20 mouse cellular contexts compared by ENCODE assay signal in the genomic region with DNA sequence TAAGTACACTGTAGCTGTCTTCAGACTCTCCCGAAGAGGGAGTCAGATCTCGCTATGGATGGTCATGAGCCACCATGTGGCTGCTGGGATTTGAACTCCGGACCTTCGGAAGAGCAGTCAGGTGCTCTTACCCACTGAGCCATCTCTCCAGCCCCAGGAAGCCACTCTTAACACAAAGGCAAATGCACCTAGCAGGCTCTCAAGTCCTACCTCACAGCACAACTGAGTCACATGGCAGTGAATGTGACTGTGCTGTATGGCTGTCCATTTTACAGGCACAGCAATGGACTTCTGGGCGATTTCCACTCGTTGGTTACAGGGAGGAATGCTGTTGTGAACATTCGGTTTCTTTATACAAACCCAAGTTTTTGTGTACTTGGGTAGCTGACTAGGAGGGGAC. TPM values are rescaled to one million over a fixed set of nuclear protein-coding genes. Genes with fewer than 3 reads are reported as not detected.
DNase-seq lines count a peak whose midpoint lies in the region; ATAC-seq and TF ChIP-seq lines count a peak whose summit lies in the region.
"Had no signal": no experiment of that assay in that cellular context is flagged by ENCODE, and none has a peak within 500 bp of the region (broad histone marks: within the 10 kb centered on the region; RNA-seq: fewer than 3 reads in every experiment).

No protein-coding gene starts in this region.

- no peaks in the 10 kb centered on the region for H3K36me3 ChIP-seq in liver, adult 2 months (ENCODE audit: control insufficient read depth, insufficient read depth, low read length)
- H3K36me3 ChIP-seq: embryonic facial prominence, embryonic 10.5 days; heart, embryonic 13.5 days; hindbrain, embryonic 15.5 days had no signal

- H3K9ac ChIP-seq in liver, adult 2 months (ENCODE audit: low read depth, low read length) = no peak overlapping the region
- H3K9ac ChIP-seq: forebrain, embryonic 13.5 days; forebrain, postnatal 0 days; heart, embryonic 13.5 days; hindbrain, embryonic 15.5 days had no signal

- WGBS in liver, adult 2 months = 70% methylated on average over 7 of the region's 7 CpGs

- no peaks in the 10 kb centered on the region for H3K27me3 ChIP-seq in liver, adult 2 months (ENCODE audit: control insufficient read depth, insufficient read depth, low read length)
- H3K27me3 ChIP-seq: CH12.LX; forebrain, embryonic 13.5 days; heart, embryonic 13.5 days; hindbrain, embryonic 15.5 days; Patski had no signal

- ATAC-seq in CD4-positive, CD25-positive, alpha-beta regulatory T cell, adult 4 months = no peak
- ATAC-seq: forebrain, embryonic 13.5 days; forebrain, postnatal 0 days; Patski had no signal

- no peak for TF ChIP-seq CTCF in liver, adult 2 months (IDR thresholded peaks at IDR 0.05; ENCODE audit: low read depth, low read length)

- H3K4me1 ChIP-seq in liver, adult 2 months (ENCODE audit: control insufficient read depth, insufficient read depth, low read length) = peaks cover 8% of the 10 kb centered on the region
- no peaks in the 10 kb centered on the region for H3K4me1 ChIP-seq in brown adipose tissue, adult 24 weeks (ENCODE audit: control insufficient read depth, insufficient read depth, insufficient read length, low read length)
- H3K4me1 ChIP-seq: embryonic facial prominence, embryonic 10.5 days; forebrain, embryonic 13.5 days; heart, embryonic 13.5 days; hindbrain, embryonic 15.5 days had no signal

- no peak overlapping the region for H3K4me3 ChIP-seq in liver, adult 2 months (ENCODE audit: insufficient read depth, low read depth, low read length)
- no peak overlapping the region for H3K4me3 ChIP-seq in brown adipose tissue, adult 24 weeks (ENCODE audit: insufficient read depth, low read depth, low read length)
- H3K4me3 ChIP-seq: embryonic facial prominence, embryonic 10.5 days; forebrain, embryonic 13.5 days; heart, embryonic 13.5 days; hindbrain, embryonic 15.5 days had no signal

- H3K27ac ChIP-seq in liver, adult 2 months (replicated peaks; ENCODE audit: insufficient read depth, low read depth, low read length) = peak overlapping the region; percentile 82
- 0 out of 2 replicates have a peak overlapping the region, but pooled peaks have one; percentile 45 for H3K27ac ChIP-seq in brown adipose tissue, adult 24 weeks (replicated peaks; ENCODE audit: low read depth, low read length)
- H3K27ac ChIP-seq: embryonic facial prominence, embryonic 10.5 days; forebrain, embryonic 13.5 days; heart, embryonic 13.5 days; hindbrain, embryonic 15.5 days had no signal

- peak; percentile 79 for DNase-seq in heart, adult 11 months
- DNase-seq in heart, adult 18-20 months = no peak
- DNase-seq in liver, adult 2 months (ENCODE audit: extremely low read depth, low read depth, low spot score) = no peak
- DNase-seq in liver = no peak
- no peak for DNase-seq in urinary bladder, adult 2 months (ENCODE audit: low spot score)
- DNase-seq: adrenal gland, postnatal 10 days; cerebellum, adult 18-20 months; cerebellum, adult 9-11 months; cerebellum, postnatal 36 days; forebrain, postnatal 0 days; gastrocnemius, postnatal 14 days; heart, postnatal 36 days had no signal

- TF ChIP-seq POLR2A in liver, adult 2 months (IDR thresholded peaks at IDR 0.05; ENCODE audit: extremely low read depth, insufficient read depth, low read length) = no peak

- H3K79me2 ChIP-seq in liver, adult 2 months (ENCODE audit: control insufficient read depth, insufficient read depth, low read length) = no peaks in the 10 kb centered on the region

RNA-seq across cellular contexts. Expression of a gene that starts 23.9 kb away (rescaled TPM):
- total RNA-seq in heart, adult 18-20 months (2021) = 10 to 100 TPM; 33.1 to 35.2 TPM
- 44.4 and 45.4 TPM in 2 replicates for total RNA-seq in liver, adult 2 months (2014; rRNA removed)
- polyA plus RNA-seq in liver, adult 2 months (2012; rRNA removed) = 18.3 and 18.5 TPM in 2 replicates
- polyA plus RNA-seq in brown adipose tissue, adult 24 weeks (2012; ENCODE audit: insufficient read depth, insufficient read length, missing spikeins) = 19.0 and 21.6 TPM in 2 replicates
- polyA plus RNA-seq in urinary bladder, adult 2 months (2012; rRNA removed) = 30.0 and 32.5 TPM in 2 replicates
- 10 to 100 TPM; 46.3 to 52.6 TPM for polyA plus RNA-seq in CD4-positive, CD25-positive, alpha-beta regulatory T cell, adult 4 months (2017; shearing (Covaris generic))
